Mouse (Mus musculus): ENCODE data around the gene Elf3.

- TF ChIP-seq CTCF (IDR thresholded peaks at IDR 0.05; ENCODE audit: low read depth) = no peak
- TF ChIP-seq EP300 (IDR thresholded peaks at IDR 0.05; ENCODE audit: low read depth) = no peak
Observed at GRCm38 (mm10) chr1:135283287-135283825, 25.0 kb upstream of the Elf3 start.
